Mouse (Mus musculus): ENCODE results near the gene Ets2. TPM values are rescaled to one million over a fixed set of nuclear protein-coding genes. Genes with fewer than 3 reads are reported as not detected.
"Not testable (repeated sequence)": the region's sequence is repeated elsewhere in the genome, so short reads cannot be mapped to it uniquely, and the experiment has no call there.

Gene Ets2
- polyA plus RNA-seq, 2 experiments, result 7.4 to 7.5 TPM

DNA sequence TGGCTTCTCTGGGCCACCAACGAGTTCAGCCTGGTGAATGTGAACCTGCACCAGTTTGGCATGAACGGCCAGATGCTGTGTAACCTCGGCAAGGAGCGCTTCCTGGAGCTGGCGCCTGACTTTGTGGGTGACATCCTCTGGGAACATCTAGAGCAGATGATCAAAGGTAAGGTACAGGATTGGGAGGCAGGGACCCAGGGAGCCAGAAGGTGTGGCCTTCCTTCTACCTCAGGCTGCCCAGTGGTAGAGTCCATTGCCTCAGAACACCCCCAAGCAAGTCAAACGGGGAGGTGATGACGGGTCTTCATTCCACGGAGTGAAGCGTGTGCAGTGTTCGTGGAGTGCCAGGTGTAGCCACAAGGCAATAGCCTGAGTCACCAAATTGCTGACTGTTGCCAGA lies 10.2 kb downstream of the Ets2 start:
- Histone ChIP-seq H3K36me3 (replicated peaks; ENCODE audit: control insufficient read depth, insufficient read depth, low read depth) (peaks cover 29% of the 10 kb centered on the region), H3K4me2 (ENCODE audit: low read depth) (no peak overlapping the region), H3K9ac (replicated peaks) (no peak overlapping the region), H3K4me1 (replicated peaks; ENCODE audit: control insufficient read depth in 2 of 2, insufficient read depth in 2 of 2, low read length in 1 of 2) (no peaks in the 10 kb centered on the region; a peak in 1 of 4 replicates), H3K4me3 (ENCODE audit: insufficient read depth in 1 of 2, low read depth in 2 of 2, low read length in 2 of 2) (no peak overlapping the region), H3K27ac (no peak overlapping the region), H3K27me3 (ENCODE audit: control insufficient read depth, insufficient read depth, low read length) (no peaks in the 10 kb centered on the region), H3K9me3 (ENCODE audit: control insufficient read depth, low read length) (no peaks in the 10 kb centered on the region)
- DNase-seq (ENCODE audit: low read depth in 3 of 3, low spot score in 3 of 3), result no peak
- no peak for TF ChIP-seq EP300 (IDR thresholded peaks at IDR 0.05; ENCODE audit: low read depth)
- TF ChIP-seq CTCF (IDR thresholded peaks at IDR 0.05; ENCODE audit: low read depth), result no peak
- 0 out of 2 replicates have a peak, but pooled peaks have one; percentile 23 for ATAC-seq (ENCODE audit: insufficient read depth)
- 83% methylated on average over 10 of the region's 10 CpGs for whole genome bisulfite sequencing (ENCODE audit: insufficient replicate concordance)

DNA sequence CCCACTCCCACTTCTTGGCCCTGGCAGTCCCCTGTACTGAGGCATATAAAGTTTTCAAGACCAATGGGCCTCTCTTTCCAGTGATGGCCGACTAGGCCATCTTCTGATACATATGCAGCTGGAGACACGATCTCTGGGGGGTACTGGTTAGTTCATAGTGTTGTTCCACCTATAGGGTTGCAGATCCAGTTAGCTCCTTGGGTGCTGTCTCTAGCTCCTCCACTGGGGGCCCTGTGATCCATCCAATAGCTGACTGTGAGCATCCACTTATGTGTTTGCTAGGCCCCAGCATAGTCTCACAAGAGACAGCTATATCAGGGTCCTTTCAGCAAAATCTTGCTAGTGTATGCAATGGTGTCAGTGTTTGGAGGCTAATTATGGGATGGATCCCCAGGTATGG lies 11.2 kb downstream of the Ets2 start:
- not testable (repeated sequence) for H3K4me2 ChIP-seq (ENCODE audit: low read depth); H3K27ac ChIP-seq; H3K4me1 ChIP-seq (replicated peaks; ENCODE audit: control insufficient read depth in 2 of 2, insufficient read depth in 2 of 2, low read length in 1 of 2); ATAC-seq (ENCODE audit: insufficient read depth); H3K9ac ChIP-seq (replicated peaks); H3K4me3 ChIP-seq (ENCODE audit: insufficient read depth in 1 of 2, low read depth in 2 of 2, low read length in 2 of 2); DNase-seq (ENCODE audit: low read depth in 3 of 3, low spot score in 3 of 3); H3K27me3 ChIP-seq (ENCODE audit: control insufficient read depth, insufficient read depth, low read length); H3K9me3 ChIP-seq (ENCODE audit: control insufficient read depth, low read length)
- peaks cover 29% of the 10 kb centered on the region for H3K36me3 ChIP-seq (replicated peaks; ENCODE audit: control insufficient read depth, insufficient read depth, low read depth)
- WGBS (ENCODE audit: insufficient replicate concordance), result 51% methylated on average over 2 of the region's 2 CpGs

DNA sequence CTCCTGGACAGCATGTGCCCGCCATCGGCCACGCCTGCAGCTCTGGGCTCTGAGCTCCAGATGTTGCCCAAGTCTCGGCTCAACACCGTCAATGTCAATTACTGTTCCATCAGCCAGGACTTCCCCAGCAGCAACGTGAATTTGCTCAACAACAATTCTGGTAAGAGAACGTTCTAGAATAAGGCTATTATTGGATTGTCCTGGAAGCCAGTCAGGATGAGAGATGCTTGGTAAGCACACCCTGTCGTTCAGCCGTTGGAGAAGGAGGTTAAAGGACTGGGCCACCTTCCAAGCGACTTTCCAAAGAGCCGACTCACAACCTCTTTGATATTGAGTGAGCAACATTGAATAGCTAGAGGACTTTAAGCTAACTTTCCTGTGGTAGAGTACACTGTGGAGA lies 13.2 kb downstream of the Ets2 start:
- DNase-seq (ENCODE audit: low read depth in 3 of 3, low spot score in 3 of 3) (no peak), ATAC-seq (ENCODE audit: insufficient read depth) (no peak)
- no peaks in the 10 kb centered on the region for H3K27me3 ChIP-seq (ENCODE audit: control insufficient read depth, insufficient read depth, low read length)
- no peak overlapping the region for H3K9ac ChIP-seq (replicated peaks)
- no peak overlapping the region for H3K27ac ChIP-seq
- H3K36me3 ChIP-seq (replicated peaks; ENCODE audit: control insufficient read depth, insufficient read depth, low read depth), result peaks cover 32% of the 10 kb centered on the region
- no peaks in the 10 kb centered on the region for H3K9me3 ChIP-seq (ENCODE audit: control insufficient read depth, low read length)
- 82% methylated on average over 11 of the region's 11 CpGs for WGBS (ENCODE audit: insufficient replicate concordance)
- TF ChIP-seq EP300 (IDR thresholded peaks at IDR 0.05; ENCODE audit: low read depth) (no peak), CTCF (IDR thresholded peaks at IDR 0.05; ENCODE audit: low read depth) (no peak)
- H3K4me1 ChIP-seq (replicated peaks; ENCODE audit: control insufficient read depth in 2 of 2, insufficient read depth in 2 of 2, low read length in 1 of 2), result no peaks in the 10 kb centered on the region
- no peak overlapping the region for H3K4me2 ChIP-seq (ENCODE audit: low read depth)
- no peak overlapping the region for H3K4me3 ChIP-seq (ENCODE audit: insufficient read depth in 1 of 2, low read depth in 2 of 2, low read length in 2 of 2)

DNA sequence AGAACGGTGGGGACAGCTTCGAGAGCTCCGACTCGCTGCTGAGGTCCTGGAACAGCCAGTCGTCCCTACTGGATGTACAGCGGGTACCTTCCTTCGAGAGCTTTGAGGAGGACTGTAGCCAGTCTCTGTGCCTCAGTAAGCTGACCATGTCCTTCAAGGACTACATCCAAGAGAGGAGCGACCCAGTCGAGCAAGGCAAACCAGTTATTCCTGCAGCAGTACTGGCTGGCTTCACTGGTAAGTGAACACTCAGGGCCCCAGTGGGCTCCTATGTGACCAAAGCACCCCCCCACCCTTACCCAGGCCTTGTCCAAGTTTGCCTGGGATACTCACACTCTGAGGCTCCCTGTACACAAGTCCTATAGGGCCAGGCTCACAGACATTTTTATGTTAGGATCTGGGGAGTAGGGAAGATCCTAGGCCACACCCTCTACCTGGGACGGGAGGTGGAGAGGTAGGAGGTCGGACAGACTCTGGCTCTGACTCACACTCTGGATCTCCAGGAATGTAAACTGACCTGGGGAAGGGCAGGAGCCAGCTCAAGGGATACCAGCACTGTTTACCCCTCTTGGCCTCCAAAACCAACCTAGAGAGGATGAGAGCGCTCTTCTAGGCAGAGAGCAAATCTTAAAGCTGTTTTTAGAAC lies 14.3 kb downstream of the Ets2 start:
- H3K27me3 ChIP-seq (ENCODE audit: control insufficient read depth, insufficient read depth, low read length), result no peaks in the 10 kb centered on the region
- TF ChIP-seq EP300 (IDR thresholded peaks at IDR 0.05; ENCODE audit: low read depth), result no peak
- DNase-seq (ENCODE audit: low read depth in 3 of 3, low spot score in 3 of 3), result no peak
- no peak overlapping the region for H3K9ac ChIP-seq (replicated peaks)
- ATAC-seq (ENCODE audit: insufficient read depth), result no peak
- no peak overlapping the region for H3K4me2 ChIP-seq (ENCODE audit: low read depth)
- no peak overlapping the region for H3K4me3 ChIP-seq (ENCODE audit: insufficient read depth in 1 of 2, low read depth in 2 of 2, low read length in 2 of 2)
- H3K27ac ChIP-seq, result no peak overlapping the region
- H3K9me3 ChIP-seq (ENCODE audit: control insufficient read depth, low read length), result no peaks in the 10 kb centered on the region
- H3K4me1 ChIP-seq (replicated peaks; ENCODE audit: control insufficient read depth in 2 of 2, insufficient read depth in 2 of 2, low read length in 1 of 2), result no peaks in the 10 kb centered on the region
- 84% methylated on average over 12 of the region's 12 CpGs for WGBS (ENCODE audit: insufficient replicate concordance)
- H3K36me3 ChIP-seq (replicated peaks; ENCODE audit: control insufficient read depth, insufficient read depth, low read depth), result peaks cover 30% of the 10 kb centered on the region

DNA sequence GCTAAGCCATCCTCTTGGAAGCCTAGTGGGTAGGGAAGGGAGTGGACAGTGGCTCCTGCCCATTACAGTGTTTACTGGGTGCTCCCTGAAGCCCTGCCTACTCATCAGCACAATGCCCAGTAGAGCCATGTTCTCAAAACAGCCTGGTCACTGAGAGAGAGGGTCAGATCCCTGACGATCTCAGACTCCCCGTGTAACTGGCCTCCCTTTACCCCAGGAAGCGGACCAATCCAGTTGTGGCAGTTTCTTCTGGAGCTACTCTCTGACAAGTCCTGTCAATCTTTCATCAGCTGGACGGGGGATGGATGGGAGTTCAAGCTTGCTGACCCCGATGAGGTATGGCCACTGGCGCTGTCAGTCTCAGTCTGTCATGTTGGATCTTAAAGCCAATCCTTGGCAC lies 15.8 kb downstream of the Ets2 start:
- no peaks in the 10 kb centered on the region for H3K27me3 ChIP-seq (ENCODE audit: control insufficient read depth, insufficient read depth, low read length)
- no peak overlapping the region for H3K9ac ChIP-seq (replicated peaks)
- DNase-seq (ENCODE audit: low read depth in 3 of 3, low spot score in 3 of 3), result no peak
- H3K36me3 ChIP-seq (replicated peaks; ENCODE audit: control insufficient read depth, insufficient read depth, low read depth), result peaks cover 25% of the 10 kb centered on the region
- no peak for ATAC-seq (ENCODE audit: insufficient read depth)
- H3K4me3 ChIP-seq (ENCODE audit: insufficient read depth in 1 of 2, low read depth in 2 of 2, low read length in 2 of 2), result no peak overlapping the region
- no peak overlapping the region for H3K27ac ChIP-seq
- H3K9me3 ChIP-seq (ENCODE audit: control insufficient read depth, low read length), result no peaks in the 10 kb centered on the region
- TF ChIP-seq EP300 (IDR thresholded peaks at IDR 0.05; ENCODE audit: low read depth), result no peak
- no peak for TF ChIP-seq CTCF (IDR thresholded peaks at IDR 0.05; ENCODE audit: low read depth)
- 77% methylated on average over 6 of the region's 6 CpGs for WGBS (ENCODE audit: insufficient replicate concordance)
- no peak overlapping the region for H3K4me2 ChIP-seq (ENCODE audit: low read depth)
- H3K4me1 ChIP-seq (replicated peaks; ENCODE audit: control insufficient read depth in 2 of 2, insufficient read depth in 2 of 2, low read length in 1 of 2), result no peaks in the 10 kb centered on the region
